Mouse (Mus musculus) ES-Bruce4 (cell line): Measurements from ENCODE around the gene Tcf7l2. TPM values are rescaled to one million over a fixed set of nuclear protein-coding genes. Genes with fewer than 3 reads are reported as not detected.

Source experiments
- H3K27ac ChIP-seq: 2 replicates; pipeline ENCODE4 v1.5.1; 2012; ENCODE audit warnings: low read length, inconsistent platforms; ENCODE audit not compliant: insufficient read depth
- H3K27me3 ChIP-seq: 2 replicates; pipeline ENCODE4 v1.6.1; 2012; ENCODE audit warnings: mild to moderate bottlenecking, low read length, inconsistent platforms; ENCODE audit not compliant: control insufficient read depth, poor library complexity, insufficient read depth, severe bottlenecking
- H3K36me3 ChIP-seq: 2 replicates; pipeline ENCODE4 v1.6.1; 2012; ENCODE audit warnings: inconsistent platforms, mild to moderate bottlenecking, low read length, moderate library complexity; ENCODE audit not compliant: control insufficient read depth, poor library complexity, insufficient read depth, severe bottlenecking
- H3K4me1 ChIP-seq: one replicate; pipeline ENCODE4 v1.8.1; 2011; ENCODE audit warnings: low read length; ENCODE audit not compliant: control insufficient read depth, insufficient read depth
- H3K4me3 ChIP-seq: 2 replicates; pipeline ENCODE4 v1.5.1; 2011; ENCODE audit warnings: low read depth, mild to moderate bottlenecking, low read length
- H3K9ac ChIP-seq: 2 replicates; pipeline ENCODE4 v1.6.1; 2012; ENCODE audit warnings: low read depth, mild to moderate bottlenecking, inconsistent platforms; ENCODE audit not compliant: poor library complexity, severe bottlenecking
- H3K9me3 ChIP-seq: replicated peaks from 2 replicates; pipeline ENCODE4 v1.6.1; 2012; ENCODE audit warnings: mild to moderate bottlenecking, low read length, inconsistent platforms; ENCODE audit not compliant: control insufficient read depth, poor library complexity, insufficient read depth, severe bottlenecking
- CTCF ChIP-seq: IDR thresholded peaks from one replicate; pipeline ENCODE4 v1.8.1; 2011; ENCODE audit warnings: low read depth, low read length
- EP300 ChIP-seq: IDR thresholded peaks from 2 replicates; pipeline ENCODE4 v1.6.1; 2011; ENCODE audit warnings: low read depth, low read length; ENCODE audit not compliant: insufficient read depth
- POLR2A ChIP-seq: IDR thresholded peaks from one replicate; pipeline ENCODE4 v1.8.1; 2011; ENCODE audit warnings: low read length; ENCODE audit not compliant: insufficient read depth
- polyA plus RNA-seq: library from polyadenylated mRNA; stranded (reverse); fragments of >200 nt; gene quantifications from 2 replicates; pipeline ENCODE4 v1.2.4, GENCODE M21; 2011; ENCODE audit warnings: low read depth; ENCODE audit not compliant: missing spikeins, insufficient read depth, insufficient read length

The Tcf7l2 gene
- polyA plus RNA-seq: 23.8 and 29.0 TPM in 2 replicates

GRCm38 (mm10) chr19:55741439-55741928 lies at the start of gene Tcf7l2:
Gene Tcf7l2 (plus strand): TSS chr19:55741820.
- TF ChIP-seq POLR2A: peak; percentile 50
- TF ChIP-seq CTCF: no peak
- peak; percentile 49; the same call in 1 of the 2 replicates for TF ChIP-seq EP300
- H3K9ac ChIP-seq: peak within 1 kb of the TSS; percentile 99
- H3K4me3 ChIP-seq: peak within 1 kb of the TSS; percentile 94
- H3K36me3 ChIP-seq: no peaks in the 10 kb centered on the region
- no peaks in the 10 kb centered on the region for H3K9me3 ChIP-seq
- H3K4me1 ChIP-seq: peaks cover 6% of the 10 kb centered on the region
- H3K27ac ChIP-seq: peak within 1 kb of the TSS; percentile 86
- H3K27me3 ChIP-seq: no peaks in the 10 kb centered on the region

- H3K36me3 ChIP-seq: no peaks in the 10 kb centered on the region
- H3K4me1 ChIP-seq: no peaks in the 10 kb centered on the region
- H3K4me3 ChIP-seq: no peak overlapping the region
- no peaks in the 10 kb centered on the region for H3K27me3 ChIP-seq
- H3K27ac ChIP-seq: no peak overlapping the region
- H3K9ac ChIP-seq: no peak overlapping the region
- H3K9me3 ChIP-seq: no peaks in the 10 kb centered on the region
- TF ChIP-seq POLR2A (no peak), CTCF (no peak), EP300 (no peak)
Measured at GRCm38 (mm10) chr19:55694651-55695050, 47.0 kb upstream of the Tcf7l2 start.

GRCm38 (mm10) chr19:55695418-55695817 lies 46.2 kb upstream of the Tcf7l2 start:
- Histone ChIP-seq H3K4me3 (no peak overlapping the region), H3K9me3 (no peaks in the 10 kb centered on the region), H3K27me3 (no peaks in the 10 kb centered on the region), H3K27ac (no peak overlapping the region), H3K4me1 (no peaks in the 10 kb centered on the region), H3K9ac (no peak overlapping the region), H3K36me3 (no peaks in the 10 kb centered on the region)
- TF ChIP-seq POLR2A: no peak

GRCm38 (mm10) chr19:55698892-55699291 lies 42.7 kb upstream of the Tcf7l2 start:
- no peaks in the 10 kb centered on the region for H3K36me3 ChIP-seq
- TF ChIP-seq CTCF (no peak), EP300 (no peak), POLR2A (no peak)
- no peaks in the 10 kb centered on the region for H3K9me3 ChIP-seq
- no peaks in the 10 kb centered on the region for H3K27me3 ChIP-seq
- H3K4me3 ChIP-seq: no peak overlapping the region
- peaks cover 2% of the 10 kb centered on the region for H3K4me1 ChIP-seq
- H3K9ac ChIP-seq: no peak overlapping the region
- no peak overlapping the region for H3K27ac ChIP-seq

GRCm38 (mm10) chr19:55700214-55700568 lies 41.4 kb upstream of the Tcf7l2 start:
- no peaks in the 10 kb centered on the region for H3K9me3 ChIP-seq
- peaks cover 2% of the 10 kb centered on the region for H3K4me1 ChIP-seq
- no peak overlapping the region for H3K4me3 ChIP-seq
- no peaks in the 10 kb centered on the region for H3K27me3 ChIP-seq
- no peak overlapping the region for H3K9ac ChIP-seq
- TF ChIP-seq POLR2A: no peak
- TF ChIP-seq EP300: no peak
- no peak for TF ChIP-seq CTCF
- H3K36me3 ChIP-seq: no peaks in the 10 kb centered on the region
- no peak overlapping the region for H3K27ac ChIP-seq

GRCm38 (mm10) chr19:55700569-55701282 lies 40.9 kb upstream of the Tcf7l2 start:
- peaks cover 2% of the 10 kb centered on the region for H3K4me1 ChIP-seq
- H3K27ac ChIP-seq: no peak overlapping the region
- H3K27me3 ChIP-seq: no peaks in the 10 kb centered on the region
- no peaks in the 10 kb centered on the region for H3K9me3 ChIP-seq
- TF ChIP-seq EP300: peak; percentile 26; the same call in 1 of the 2 replicates
- TF ChIP-seq POLR2A: no peak
- H3K36me3 ChIP-seq: no peaks in the 10 kb centered on the region
- H3K9ac ChIP-seq: no peak overlapping the region
- no peak overlapping the region for H3K4me3 ChIP-seq
